Mouse (Mus musculus) spleen, adult 2 months (tissue): ENCODE measurements around the gene Elfn2. TPM values are rescaled to one million over a fixed set of nuclear protein-coding genes. Genes with fewer than 3 reads are reported as not detected.

Experiments
- DNase-seq, 2 experiments: peaks; one replicate each; pipeline versions ENCODE4 v3.0.0 to v3.0.0-alpha.2; 2012 to 2021; ENCODE audit warnings: low spot score in 2 of 2, low read depth in 1 of 2
- H3K27ac ChIP-seq: fragments of 200-500 bp; 2 replicates; pipeline ENCODE4 v1.5.1; 2012; ENCODE audit warnings: low read length, inconsistent platforms; ENCODE audit not compliant: insufficient read depth
- H3K27me3 ChIP-seq: fragments of 200-500 bp; 2 replicates; pipeline ENCODE4 v1.6.1; 2012; ENCODE audit warnings: mild to moderate bottlenecking, moderate library complexity, low read length, inconsistent platforms; ENCODE audit not compliant: control insufficient read depth, insufficient read depth
- H3K36me3 ChIP-seq: fragments of 200-500 bp; 2 replicates; pipeline ENCODE4 v1.6.1; 2012; ENCODE audit warnings: mild to moderate bottlenecking, low read length, inconsistent platforms; ENCODE audit not compliant: control insufficient read depth, insufficient read depth
- H3K4me1 ChIP-seq: fragments of 200-500 bp; 2 replicates; pipeline ENCODE4 v1.6.1; 2011; ENCODE audit warnings: inconsistent platforms; ENCODE audit not compliant: control insufficient read depth, insufficient read depth, insufficient read length
- H3K4me3 ChIP-seq: fragments of 200-500 bp; 2 replicates; pipeline ENCODE4 v1.5.1; 2011; ENCODE audit warnings: mild to moderate bottlenecking, inconsistent platforms; ENCODE audit not compliant: insufficient read depth, insufficient read length; ENCODE audit errors: extremely low read depth
- CTCF ChIP-seq: fragments of 200-500 bp; IDR thresholded peaks from 2 replicates; pipeline ENCODE4 v1.5.1; 2011; ENCODE audit warnings: mild to moderate bottlenecking, inconsistent platforms; ENCODE audit not compliant: insufficient read depth, insufficient read length, insufficient replicate concordance; ENCODE audit errors: extremely low read depth
- POLR2A ChIP-seq: fragments of 200-500 bp; IDR thresholded peaks from 2 replicates; pipeline ENCODE4 v1.6.1; 2011; ENCODE audit warnings: low read depth, low read length, inconsistent platforms
- WGBS: fragments of 180-500 bp; shearing (Covaris S2); methylation state at CpG from one replicate; pipeline ENCODE4 v1.1.7; 2018; 5-methylcytosine and 5-hydroxymethylcytosine counted together
- polyA plus RNA-seq: library from polyadenylated mRNA; depleted of rRNA; stranded (reverse); fragments of >200 nt; gene quantifications from 2 replicates; pipeline ENCODE4 v1.2.3, GENCODE M21; 2012

The Elfn2 gene
- polyA plus RNA-seq, 1 experiment: 0.20 TPM

- Histone ChIP-seq H3K4me1 (no peaks in the 10 kb centered on the region), H3K27me3 (no peaks in the 10 kb centered on the region), H3K36me3 (no peaks in the 10 kb centered on the region), H3K4me3 (no peak overlapping the region), H3K27ac (no peak overlapping the region)
- 72% methylated on average over 4 of the region's 4 CpGs for WGBS
- no peak for TF ChIP-seq CTCF
- TF ChIP-seq POLR2A: no peak
- no peak for DNase-seq
Observed at GRCm38 (mm10) chr15:78647746-78648145, 70.8 kb downstream of the Elfn2 start.

GRCm38 (mm10) chr15:78644606-78645005 is 74.0 kb downstream of the Elfn2 start:
- Histone ChIP-seq H3K4me3 (no peak overlapping the region), H3K27me3 (no peaks in the 10 kb centered on the region), H3K4me1 (no peaks in the 10 kb centered on the region), H3K36me3 (no peaks in the 10 kb centered on the region), H3K27ac (no peak overlapping the region)
- TF ChIP-seq CTCF: no peak
- no peak for TF ChIP-seq POLR2A
- no peak for DNase-seq
- WGBS: 28% methylated on average over 8 of the region's 8 CpGs

DNA sequence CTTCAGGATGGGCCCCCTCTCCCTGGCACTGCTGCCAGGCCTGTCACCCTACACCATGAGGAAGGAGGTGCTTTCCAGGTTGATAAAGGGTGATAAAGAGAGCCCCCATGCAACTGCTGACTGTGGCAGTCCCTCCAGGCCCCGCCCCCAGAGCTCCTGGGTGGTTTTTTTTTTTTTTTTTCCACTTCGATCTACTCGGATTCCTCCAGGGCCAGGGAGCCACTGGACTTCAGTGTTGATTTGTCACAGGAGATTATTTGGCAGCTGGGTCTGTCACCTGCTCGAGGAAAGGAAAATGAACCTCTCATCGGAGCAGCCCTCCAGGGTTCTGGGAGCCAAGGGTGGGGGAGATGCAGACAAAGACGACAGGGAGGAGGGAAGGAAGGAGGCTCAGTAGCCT is 74.9 kb downstream of the Elfn2 start:
- no peaks in the 10 kb centered on the region for H3K27me3 ChIP-seq
- H3K36me3 ChIP-seq: no peaks in the 10 kb centered on the region
- no peaks in the 10 kb centered on the region for H3K4me1 ChIP-seq
- WGBS: 35% methylated on average over 6 of the region's 6 CpGs
- H3K4me3 ChIP-seq: no peak overlapping the region
- no peak for DNase-seq
- TF ChIP-seq POLR2A: no peak
- no peak for TF ChIP-seq CTCF
- H3K27ac ChIP-seq: no peak overlapping the region

- no peak overlapping the region for H3K27ac ChIP-seq
- peaks cover 2% of the 10 kb centered on the region; the same call in 1 of the 2 replicates for H3K27me3 ChIP-seq
- H3K4me1 ChIP-seq: no peaks in the 10 kb centered on the region; the same call in 1 of the 2 replicates
- no peaks in the 10 kb centered on the region for H3K36me3 ChIP-seq
- TF ChIP-seq CTCF (no peak), POLR2A (no peak)
- 75% methylated on average over 7 of the region's 7 CpGs for WGBS
- no peak overlapping the region for H3K4me3 ChIP-seq
- DNase-seq: no peak
Observed at GRCm38 (mm10) chr15:78635231-78635630, 83.3 kb downstream of the Elfn2 start.

- Histone ChIP-seq H3K27me3 (peaks cover 2% of the 10 kb centered on the region; the same call in 1 of the 2 replicates), H3K27ac (no peak overlapping the region), H3K4me1 (no peaks in the 10 kb centered on the region; the same call in 1 of the 2 replicates), H3K36me3 (no peaks in the 10 kb centered on the region), H3K4me3 (no peak overlapping the region)
- no peak for DNase-seq
- TF ChIP-seq CTCF: no peak
- 56% methylated on average over 10 of the region's 10 CpGs for WGBS
Observed at GRCm38 (mm10) chr15:78634095-78634737, 84.4 kb downstream of the Elfn2 start.

GRCm38 (mm10) chr15:78633413-78633812 is 85.2 kb downstream of the Elfn2 start:
- H3K27me3 ChIP-seq: peaks cover 2% of the 10 kb centered on the region; the same call in 1 of the 2 replicates
- WGBS: 87% methylated on average over 5 of the region's 5 CpGs

GRCm38 (mm10) chr15:78632387-78632786 is 86.2 kb downstream of the Elfn2 start:
- no peaks in the 10 kb centered on the region for H3K36me3 ChIP-seq
- H3K4me1 ChIP-seq: no peaks in the 10 kb centered on the region; the same call in 1 of the 2 replicates
- WGBS: 68% methylated on average over 2 of the region's 2 CpGs
- H3K4me3 ChIP-seq: no peak overlapping the region
- H3K27ac ChIP-seq: no peak overlapping the region
- H3K27me3 ChIP-seq: no peaks in the 10 kb centered on the region
- DNase-seq: no peak
- TF ChIP-seq POLR2A: no peak
- TF ChIP-seq CTCF: no peak

More at GRCm38 (mm10) chr15:78633413-78633812, 85.2 kb downstream of the Elfn2 start:
- Histone ChIP-seq H3K4me1 (no peaks in the 10 kb centered on the region; the same call in 1 of the 2 replicates), H3K27ac (no peak overlapping the region), H3K4me3 (no peak overlapping the region), H3K36me3 (no peaks in the 10 kb centered on the region)
- TF ChIP-seq CTCF (no peak), POLR2A (no peak)
- no peak for DNase-seq
